Mouse (Mus musculus) kidney, postnatal 4 days (tissue): ENCODE data around the gene Abca3.

ENCODE experiments used
- DNase-seq, 2 experiments: peaks; one replicate each; pipeline ENCODE4 v3.0.0; 2021; ENCODE audit warnings: mixed read lengths in 2 of 2

Gene Abca3

DNA sequence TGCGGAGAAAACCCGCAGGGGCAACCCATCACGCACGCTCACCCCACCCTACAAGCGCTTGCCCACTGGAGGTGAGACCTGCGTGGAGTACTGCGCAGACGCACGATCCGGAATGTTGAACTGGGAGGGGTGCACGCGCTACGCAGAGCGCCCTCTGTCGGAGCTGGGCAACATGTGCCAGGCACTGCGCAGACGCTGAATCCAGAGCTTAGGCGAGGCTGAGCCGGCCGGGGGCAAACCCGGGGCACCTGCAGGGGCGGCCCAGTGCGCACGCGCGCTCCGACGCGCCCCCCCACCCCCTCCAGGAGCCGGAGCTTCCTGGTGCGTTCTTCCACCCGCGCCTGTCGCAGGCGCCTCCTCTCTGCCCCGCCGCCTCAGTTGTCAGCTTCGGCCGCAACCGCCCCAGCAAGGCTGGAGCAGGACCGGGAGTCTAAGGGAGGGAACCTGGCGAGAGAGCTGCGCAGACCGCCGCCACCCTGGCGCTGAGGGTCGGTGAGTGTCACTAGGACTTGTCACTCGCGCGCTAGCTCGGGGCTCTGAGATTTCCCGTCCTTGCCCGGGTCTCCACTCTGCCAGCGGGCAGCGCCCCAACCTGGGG lies at the start of gene Abca3:
TSS of gene Abca3 (plus strand) at position 191 of the 598 bp plus-strand sequence.
- peak; percentile 94 to 96 for DNase-seq

DNA sequence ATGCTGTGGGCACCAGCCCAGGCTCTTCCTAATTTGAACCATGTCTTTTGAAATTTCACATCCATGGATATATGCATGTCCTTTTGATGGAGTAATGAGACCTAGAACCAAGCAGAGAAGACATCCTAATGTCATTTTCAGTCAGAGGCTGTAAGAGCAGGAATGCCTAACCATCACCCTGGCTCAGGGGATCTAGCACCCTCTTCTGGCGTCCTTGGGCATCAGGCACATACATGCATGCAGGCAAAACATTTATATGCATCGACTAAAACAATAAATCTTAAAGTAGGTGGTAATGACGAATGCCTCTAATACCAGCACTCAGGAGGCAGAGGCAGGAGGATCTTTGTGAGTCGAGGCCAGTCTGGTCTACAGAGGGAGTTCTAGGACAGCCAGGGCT lies 44.2 kb upstream of the Abca3 start:
- DNase-seq = peak; percentile 46 to 53

DNA sequence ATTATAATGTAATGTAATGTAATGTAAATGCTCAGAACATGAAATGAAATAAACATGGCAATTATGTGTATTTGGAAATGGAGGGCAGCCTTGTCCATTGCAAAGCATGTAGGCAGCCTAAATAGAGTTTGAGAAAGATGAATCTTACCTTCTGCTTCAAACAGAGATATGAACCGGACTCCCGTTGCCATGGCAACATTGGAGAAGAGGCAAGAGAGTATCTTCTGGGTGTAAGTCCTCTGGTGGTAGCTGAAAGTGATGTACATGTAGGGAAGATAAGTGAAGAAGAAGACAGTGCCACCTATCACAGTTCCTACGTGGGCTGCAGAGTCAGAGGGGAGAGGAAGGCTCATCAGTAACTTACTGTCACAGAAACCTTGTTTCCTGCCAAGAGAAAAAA lies 30.9 kb upstream of the Abca3 start:
- DNase-seq = no peak

DNA sequence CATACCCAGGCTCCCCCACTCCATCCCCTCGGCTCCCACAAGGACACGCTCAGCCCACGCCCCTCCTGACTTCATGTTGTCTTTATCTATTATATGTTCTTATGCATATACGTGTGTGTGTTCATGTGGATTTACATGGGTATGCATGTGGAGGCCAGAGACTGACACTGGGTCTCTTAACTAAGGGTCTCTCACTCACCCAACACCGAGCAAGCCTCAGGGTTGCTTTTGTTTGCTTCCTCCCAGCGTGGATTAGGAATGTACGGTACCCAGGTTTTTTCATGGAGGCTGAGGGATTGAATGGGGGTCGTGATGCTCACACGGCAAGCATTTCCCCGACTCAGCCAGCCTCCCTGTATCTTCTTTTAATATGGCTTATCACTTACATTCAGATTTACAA lies 26.7 kb upstream of the Abca3 start:
- no peak for DNase-seq

DNA sequence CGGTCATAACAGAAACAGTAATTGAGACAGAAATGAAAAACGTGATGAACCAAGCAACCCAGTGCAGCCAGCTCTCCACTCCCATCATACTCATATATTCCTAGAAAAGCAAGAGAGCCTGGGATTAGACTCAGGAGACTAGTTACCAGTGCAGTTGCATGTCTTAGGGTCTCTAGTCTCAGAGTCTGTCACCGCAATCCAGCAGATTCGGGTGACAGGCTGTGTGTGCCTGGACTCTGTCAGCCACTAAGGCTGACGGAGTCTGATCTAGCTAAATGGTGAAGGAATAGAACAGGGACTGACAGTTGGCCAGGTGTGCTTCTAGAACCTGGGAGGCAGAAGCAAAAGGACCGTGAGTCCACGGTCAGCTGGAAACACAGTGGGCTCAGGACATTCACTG lies 24.1 kb upstream of the Abca3 start:
- DNase-seq = no peak

DNA sequence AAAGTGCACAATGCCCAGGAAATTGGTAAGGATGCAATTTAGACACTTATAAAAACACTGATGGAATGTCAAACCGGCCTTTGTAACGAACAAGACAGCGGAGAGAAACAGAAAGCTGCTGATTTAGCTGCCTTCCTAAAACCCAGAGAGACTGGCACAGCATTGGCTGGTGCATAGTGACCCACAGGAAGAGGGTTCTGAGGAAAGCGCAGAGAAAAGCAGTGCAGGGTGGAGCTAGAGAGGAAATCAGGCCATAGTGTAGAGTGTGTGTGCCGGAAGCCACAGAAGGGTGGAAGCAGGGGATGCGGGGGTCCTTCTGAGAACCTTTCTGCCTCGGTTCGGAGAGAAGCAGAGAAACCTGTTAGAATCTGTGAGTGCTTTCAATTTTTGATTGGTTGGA lies 7.1 kb upstream of the Abca3 start:
- no peak for DNase-seq

DNA sequence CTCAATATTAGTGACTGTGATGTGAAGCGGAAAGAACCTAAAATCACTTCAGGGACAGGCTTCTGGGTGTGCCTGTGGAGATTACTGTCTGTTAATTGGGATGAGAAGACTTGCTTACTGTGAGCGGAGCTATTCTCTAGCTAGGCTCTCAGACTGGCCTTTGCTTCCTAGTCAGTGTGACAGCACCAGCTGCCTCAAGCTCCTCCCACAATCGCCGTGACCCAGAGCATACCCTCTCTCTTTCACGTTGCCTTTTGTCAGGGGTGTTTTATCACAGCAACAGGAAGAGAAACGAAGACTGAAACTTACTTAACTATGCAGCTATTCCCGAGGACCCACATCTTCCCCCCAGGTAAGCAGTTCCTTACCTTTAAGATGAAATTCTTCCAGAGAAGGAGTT lies 4.9 kb upstream of the Abca3 start:
- no peak for DNase-seq

DNA sequence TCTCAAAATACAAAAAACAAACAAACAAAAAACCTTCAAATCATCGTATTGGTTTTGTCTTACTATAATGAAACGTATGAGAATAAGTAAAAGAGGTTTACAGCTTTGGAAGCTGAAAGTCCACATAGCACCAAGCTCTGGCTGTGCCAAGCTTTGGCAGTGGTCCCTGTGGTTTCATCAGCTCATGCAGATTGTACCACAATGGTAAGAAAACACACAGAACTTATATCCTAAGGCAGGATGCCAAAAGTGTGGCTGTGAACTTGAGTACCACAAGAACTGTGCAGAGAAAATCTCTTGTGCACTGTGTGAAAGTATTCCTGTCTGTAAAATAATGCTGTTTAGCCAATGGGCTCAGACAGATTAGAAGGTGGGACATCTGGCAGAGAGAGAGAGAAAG lies 2.6 kb upstream of the Abca3 start:
- DNase-seq = no peak

DNA sequence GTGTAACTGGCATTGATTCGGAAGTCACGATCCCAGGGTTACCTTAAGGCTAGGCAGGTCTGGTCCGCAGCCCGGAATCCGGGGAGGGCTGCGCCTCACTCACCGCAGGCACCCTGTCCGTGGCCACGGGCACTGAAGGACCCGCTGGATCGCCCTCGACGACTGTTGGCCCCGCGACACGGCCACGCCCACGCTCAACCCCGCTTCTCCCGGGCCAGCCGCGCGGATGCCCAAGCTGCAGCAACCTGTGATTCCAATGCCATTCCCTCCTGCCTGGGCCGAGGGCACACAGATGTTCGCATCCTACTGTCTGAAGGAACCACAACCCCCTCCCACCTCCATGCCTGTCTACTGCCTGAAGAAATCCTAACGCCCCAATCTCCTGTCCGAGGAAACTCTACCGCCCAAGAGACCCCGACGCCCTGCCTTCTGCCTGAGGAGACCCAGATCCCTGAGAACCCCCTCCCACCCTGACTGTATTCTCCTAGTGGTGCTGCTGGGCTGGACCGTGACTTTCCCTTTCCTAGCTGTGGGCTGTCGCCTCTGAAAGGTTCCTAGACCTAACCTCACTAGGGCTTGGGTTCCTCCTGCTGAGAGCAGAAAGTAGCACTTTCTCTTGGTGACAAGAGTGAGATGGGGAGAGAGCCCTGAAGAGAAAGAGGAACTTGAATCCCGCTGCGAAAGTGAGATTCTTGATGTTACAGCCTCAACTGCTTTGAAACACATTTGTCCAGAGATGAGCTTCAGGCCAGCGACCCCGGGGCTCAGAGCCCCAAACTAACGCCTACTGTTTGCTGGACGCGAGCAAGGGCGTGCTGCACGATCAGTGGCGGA lies 607 bp upstream of the Abca3 start, which contains the start of gene Abca17:
TSS of gene Abca17 (minus strand) at position 143 of the 834 bp plus-strand sequence.
- peak; percentile 29 to 53 for DNase-seq

DNA sequence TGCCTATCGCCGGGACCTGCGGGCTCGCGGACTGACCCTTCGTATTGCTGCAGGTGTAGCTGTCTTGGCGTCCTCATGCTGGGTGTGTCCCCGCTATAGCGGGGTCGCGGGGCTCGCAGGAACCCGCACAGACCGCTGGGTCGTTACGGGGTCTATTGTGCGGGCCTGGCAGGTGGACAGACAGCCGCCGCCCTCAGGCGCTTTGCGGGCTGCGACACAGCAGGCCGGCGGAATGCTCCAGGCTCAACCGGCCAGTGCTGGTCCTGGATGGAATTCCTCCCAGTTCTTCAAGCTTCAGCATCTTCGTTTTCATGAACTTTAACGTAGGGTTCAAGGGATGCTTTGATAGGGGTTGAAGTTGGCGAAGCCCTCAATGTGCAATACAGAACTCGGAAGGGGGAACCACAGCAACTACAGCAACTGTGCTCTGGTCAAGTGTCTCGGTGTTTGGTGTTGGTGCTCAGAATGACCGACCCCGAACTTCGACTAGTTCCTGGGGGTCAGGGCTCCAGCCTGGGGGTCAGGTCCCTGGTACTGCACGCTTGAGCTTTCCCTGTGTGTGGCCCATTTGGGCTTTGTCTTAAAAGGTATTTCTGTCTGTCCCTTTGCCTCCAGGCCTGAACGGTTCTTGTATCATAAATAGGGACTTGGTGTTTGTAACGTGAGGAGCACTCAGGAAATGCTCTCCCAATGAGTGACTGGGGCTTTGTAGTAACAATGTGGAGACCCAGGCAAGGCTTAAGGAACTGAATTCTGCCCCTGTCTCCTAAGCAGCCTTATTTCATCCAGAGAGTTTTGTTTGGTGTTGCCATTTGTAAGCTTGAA lies 832 bp downstream of the Abca3 start:
- peak; percentile 53 to 71 for DNase-seq

DNA sequence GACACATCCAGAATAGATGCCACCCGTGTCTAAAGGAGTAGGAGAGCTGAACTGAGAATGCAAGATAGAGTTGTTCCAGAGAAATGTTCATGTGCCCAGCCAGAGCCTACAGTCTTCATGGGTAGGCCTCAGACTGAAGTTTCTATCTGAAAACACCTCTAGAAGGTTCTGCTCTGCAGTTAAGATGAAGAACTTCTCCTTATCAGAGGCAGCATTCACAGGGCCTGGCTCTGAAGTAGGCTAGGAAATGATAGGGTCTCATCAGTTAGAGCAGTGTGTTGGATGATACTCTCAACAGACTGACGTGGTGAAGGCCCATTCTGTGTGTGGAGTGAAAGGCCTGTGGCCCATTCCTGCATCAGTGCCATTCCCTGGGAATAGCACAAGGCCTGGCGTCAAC lies 2.2 kb downstream of the Abca3 start:
- DNase-seq = no peak

DNA sequence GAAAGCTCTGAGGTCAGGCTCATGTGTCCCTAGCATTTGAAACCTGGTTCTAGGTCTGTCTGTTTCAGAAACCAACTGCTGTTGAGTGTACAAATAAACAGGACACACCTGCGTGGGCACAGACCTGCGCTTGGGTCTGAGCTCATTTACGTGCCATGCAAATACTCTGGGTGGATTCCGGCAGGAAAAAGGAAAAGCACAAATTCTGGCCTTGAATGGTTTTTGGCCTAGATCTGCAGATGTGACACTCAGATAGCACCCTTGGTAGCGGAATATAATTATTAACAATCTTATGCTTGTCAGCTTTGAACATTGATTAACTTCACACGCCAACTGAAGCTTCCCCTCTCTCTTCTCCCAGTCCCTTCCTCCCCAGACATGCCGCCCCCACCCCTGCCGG lies 3.5 kb downstream of the Abca3 start:
- peak in 1 of 2 experiments; percentile 49 for DNase-seq

DNA sequence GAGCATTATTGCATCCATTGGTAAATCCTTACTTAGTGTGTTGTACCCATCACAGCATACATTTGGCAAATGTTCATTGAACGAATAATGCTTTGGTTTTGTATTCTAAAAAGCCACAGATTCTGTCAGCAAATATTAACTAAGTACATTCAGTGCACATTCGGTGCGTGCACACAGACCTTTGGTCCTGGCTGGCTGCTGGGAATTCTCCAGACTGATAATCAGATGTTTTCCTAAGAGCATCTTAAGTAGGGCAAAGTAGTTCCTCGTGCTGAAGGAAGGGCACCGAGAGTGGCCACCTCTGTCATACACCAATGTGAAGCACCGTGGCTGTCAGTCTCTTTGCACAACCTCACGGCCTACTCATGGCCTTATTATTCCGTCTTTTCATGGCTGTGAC lies 7.3 kb downstream of the Abca3 start:
- DNase-seq = peak in 1 of 2 experiments; percentile 35

DNA sequence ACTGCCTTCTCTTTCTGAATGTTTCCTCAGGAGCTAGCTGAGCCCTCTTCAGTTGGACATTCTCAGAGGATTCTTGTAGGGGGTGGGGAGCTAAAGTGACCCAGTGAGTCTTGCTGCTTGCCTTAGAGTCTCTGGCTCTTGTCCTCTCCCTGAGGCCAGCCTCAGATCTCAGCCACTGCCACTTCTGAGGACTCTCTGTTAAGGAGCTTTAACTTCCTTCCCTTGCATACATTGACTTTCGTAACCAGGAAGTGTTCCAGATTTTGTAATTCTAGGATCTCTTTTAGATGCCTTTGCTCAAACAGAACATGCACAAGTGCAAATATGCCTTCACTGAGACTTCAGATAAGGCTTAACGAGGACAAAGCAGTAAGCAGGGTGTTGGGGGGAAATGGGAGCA lies 8.2 kb downstream of the Abca3 start:
- DNase-seq = no peak

DNA sequence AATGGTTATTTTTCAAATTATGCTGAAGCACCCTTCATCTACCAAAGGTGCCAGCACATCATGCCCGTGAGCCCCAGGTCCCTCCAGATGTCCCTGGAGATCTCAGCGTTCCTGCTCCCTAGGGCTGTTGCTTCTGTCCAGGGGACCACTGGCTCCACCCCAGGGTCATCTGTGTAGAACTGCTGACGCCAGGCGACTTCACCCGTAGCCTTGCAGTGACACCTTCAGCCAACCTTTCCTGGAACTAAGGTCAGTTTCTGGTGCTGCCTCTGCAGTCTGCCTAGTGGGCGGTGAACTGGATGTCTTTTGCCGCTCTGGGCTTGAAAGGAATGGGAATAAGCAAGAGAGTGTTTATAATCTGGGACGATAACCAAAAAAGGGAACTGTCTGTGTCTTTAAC lies 9.1 kb downstream of the Abca3 start:
- DNase-seq = peak in 1 of 2 experiments; percentile 29

DNA sequence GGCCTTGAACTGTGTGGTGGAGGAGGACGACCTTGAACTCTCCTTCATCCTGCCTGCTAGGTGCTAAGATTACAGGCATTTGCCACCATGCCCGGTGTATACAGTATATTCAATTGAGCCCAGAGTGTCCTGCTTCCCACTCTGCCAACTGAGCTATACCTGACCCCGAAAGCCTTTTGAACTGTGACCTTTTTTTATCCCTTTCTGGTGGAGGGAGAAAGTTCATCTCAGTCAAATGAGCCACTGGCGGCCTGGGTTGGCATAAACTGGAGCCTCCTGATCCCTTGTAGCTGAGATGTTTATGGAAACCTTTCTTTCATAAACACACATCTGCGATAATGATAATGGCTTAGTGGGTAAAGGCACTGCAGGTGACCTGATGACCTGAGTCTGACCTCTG lies 9.5 kb downstream of the Abca3 start:
- DNase-seq = no peak

DNA sequence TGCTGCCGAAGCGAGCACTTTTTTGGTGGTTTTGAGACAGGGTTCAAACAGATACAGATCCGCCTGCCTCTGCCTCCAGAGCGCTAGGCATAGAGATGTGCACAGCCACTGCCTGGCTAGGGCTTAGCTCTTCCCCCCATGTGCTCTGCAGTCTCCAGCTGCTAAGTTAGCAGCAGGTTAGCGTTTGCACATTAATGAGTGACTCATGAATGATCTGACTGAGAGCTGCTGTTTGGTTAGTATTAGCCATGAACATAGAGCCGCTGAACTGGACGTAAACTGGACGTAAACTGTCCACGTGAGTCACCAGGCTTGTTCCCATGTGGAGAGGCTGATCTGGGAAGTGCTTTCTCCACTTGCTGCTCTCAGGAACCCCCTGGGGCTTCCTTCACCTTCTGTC lies 10.8 kb downstream of the Abca3 start:
- DNase-seq = peak in 1 of 2 experiments; percentile 55

DNA sequence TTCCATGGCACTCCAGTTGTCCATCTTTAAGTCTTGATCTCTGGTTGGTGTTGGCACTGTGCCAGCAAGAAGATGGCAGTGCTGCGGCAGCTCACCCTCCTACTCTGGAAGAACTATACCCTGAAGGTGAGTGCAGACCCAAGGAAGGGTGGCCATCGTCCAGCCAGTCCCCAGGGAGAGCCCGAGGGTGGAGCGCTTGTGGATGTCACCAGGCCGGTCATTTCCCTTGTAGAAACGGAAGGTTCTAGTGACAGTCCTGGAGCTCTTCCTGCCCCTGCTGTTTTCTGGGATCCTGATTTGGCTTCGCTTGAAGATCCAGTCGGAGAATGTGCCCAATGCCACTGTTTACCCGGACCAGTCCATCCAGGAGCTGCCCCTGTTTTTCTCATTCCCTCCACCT lies 12.7 kb downstream of the Abca3 start:
- DNase-seq = no peak

DNA sequence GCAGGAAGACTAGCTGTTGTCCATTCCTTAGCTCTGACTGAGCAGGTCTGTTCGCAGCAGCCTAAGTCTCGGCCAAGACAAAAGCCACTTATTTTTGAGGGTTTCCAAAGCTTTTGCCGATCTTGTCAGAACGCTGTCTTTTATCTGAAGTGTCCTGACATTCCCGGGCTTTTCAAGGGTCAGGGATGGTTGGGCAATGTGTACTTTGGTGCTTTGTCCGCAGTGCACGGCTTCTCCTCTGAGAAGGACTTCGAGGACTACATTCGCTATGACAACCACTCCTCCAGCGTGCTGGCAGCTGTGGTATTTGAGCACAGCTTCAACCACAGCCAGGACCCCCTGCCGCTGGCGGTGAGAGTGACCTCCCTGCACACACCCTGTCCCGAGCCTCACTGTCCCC lies 14.1 kb downstream of the Abca3 start:
- DNase-seq = no peak

DNA sequence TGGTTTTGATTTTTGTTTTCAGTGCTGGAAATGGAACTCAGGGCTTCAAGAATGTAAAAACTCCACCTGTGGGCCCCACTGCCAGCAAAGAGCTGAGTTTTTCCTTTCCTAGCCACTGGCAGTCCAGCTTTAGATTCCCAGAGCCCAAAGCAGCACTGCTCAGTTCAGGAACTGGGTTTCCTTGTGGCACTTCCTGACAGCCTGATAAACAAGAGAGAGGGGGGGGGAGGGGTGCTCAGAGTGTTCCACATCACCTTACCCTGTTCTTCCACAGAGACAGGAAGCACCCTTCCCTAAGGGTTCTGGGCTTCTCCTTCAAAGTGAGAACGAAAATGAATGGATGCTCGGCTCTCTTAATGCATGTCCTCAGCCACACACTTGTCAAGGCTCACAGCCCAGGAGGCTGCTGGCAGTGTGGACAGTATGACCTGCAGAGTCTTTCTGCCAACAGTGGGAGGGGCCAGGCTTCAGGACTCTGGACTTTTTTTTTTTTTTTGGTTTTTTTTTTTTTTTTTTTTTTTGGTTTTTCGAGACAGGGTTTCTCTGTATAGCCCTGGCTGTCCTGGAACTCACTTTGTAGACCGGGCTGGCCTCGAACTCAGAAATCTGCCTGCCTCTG lies 23.5 kb downstream of the Abca3 start:
- DNase-seq = peak in 1 of 2 experiments; percentile 27

DNA sequence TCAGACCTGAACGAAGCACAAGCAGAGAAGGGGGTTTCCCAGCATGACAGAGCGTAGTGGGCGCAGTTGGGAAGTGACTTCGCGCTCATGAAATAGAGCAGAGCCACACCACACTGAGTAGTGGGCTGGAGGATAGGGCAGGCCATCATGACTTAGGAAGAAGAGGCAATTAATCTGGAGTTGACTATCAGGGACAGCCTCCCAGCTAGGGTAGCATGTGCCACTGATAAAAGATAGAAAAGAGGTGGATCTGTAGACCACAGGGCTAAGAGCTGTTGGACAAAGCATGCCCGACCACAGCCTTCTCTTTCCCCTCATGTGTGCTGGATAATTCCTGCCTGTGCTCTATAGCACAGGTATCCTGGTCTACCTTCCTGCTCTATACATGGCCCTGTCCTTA lies 24.1 kb downstream of the Abca3 start:
- no peak for DNase-seq

DNA sequence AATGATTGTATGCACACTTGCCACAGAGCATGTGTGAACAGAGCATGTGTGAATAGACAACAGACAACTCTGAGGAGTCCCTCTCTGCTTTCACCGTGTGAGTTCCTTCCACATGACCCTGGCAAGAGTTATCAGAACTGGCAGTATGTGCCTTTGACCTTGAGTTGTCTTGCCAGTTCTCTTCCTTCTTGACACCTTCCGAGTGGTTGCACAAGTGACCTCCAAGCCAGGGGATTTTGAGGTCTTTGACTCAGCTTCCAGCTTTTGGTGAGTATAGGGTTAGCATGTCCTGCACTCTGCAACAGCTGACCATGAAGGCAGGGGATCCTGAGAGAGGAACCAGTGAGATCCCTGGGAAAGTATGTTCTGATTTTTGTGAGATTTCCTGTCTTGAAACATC lies 26.7 kb downstream of the Abca3 start:
- no peak for DNase-seq

DNA sequence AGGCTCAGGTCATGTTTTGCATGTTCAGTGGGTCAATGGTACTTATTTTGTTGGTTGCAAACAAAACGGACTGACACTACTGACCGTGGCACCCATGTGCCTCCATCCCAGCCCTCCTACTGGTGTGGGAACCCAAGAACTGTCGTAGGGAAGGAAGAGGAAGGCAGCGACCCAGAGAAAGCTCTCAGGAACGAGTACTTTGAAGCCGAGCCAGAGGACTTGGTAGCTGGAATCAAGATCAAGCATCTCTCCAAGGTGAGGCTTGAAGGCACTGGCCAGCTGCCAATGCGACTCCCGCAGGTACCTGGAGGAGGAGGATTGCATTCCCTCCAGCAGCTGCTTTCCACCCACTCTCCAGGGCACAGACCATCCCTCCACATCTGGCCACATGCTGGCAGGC lies 32.0 kb downstream of the Abca3 start:
- no peak for DNase-seq
